Mouse (Mus musculus): Measurements from ENCODE around the gene Chid1. TPM values are rescaled to one million over a fixed set of nuclear protein-coding genes. Genes with fewer than 3 reads are reported as not detected.
"Not testable (repeated sequence)": the region's sequence is repeated elsewhere in the genome, so short reads cannot be mapped to it uniquely, and the experiment has no call there.

Gene Chid1
- total RNA-seq, 2 experiments from 2014 or later: 7.5 TPM

DNA sequence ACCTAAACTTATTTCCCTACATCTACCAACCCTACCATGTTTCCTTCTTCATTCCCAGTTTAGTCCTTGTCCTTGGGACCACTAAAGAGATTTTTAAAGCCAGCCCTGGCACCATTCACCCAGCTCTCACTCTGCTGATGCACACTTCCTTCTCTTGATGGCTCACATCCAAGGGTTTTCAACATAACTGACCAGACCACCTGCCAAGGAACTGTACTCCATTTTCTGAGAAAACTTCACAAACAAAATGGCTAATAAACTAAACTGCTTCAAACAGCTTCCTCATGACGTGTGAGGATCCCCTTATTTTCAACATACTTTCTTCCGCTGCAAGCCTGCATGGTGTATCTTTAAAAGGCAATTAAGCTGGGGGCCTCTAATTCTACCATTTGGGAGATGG is 86.0 kb downstream of the Chid1 start:
- no peak for ATAC-seq (replicated peaks; ENCODE audit: low FRiP score, poor library complexity, severe bottlenecking)

- ATAC-seq (replicated peaks; ENCODE audit: low FRiP score, poor library complexity, severe bottlenecking): no peak
Measured at GRCm38 (mm10) chr7:141451928-141452327, 87.7 kb downstream of the Chid1 start.

- peak; percentile 86 for ATAC-seq (replicated peaks; ENCODE audit: low FRiP score, poor library complexity, severe bottlenecking)
Measured at GRCm38 (mm10) chr7:141447110-141447991, 92.3 kb downstream of the Chid1 start, which contains the start of gene Rplp2. Gene Rplp2, plus strand, starts transcription at chr7:141447370.

GRCm38 (mm10) chr7:141446374-141446773 is 93.3 kb downstream of the Chid1 start:
- not testable (repeated sequence) for ATAC-seq (replicated peaks; ENCODE audit: low FRiP score, poor library complexity, severe bottlenecking)

- peak; percentile 57 for ATAC-seq (replicated peaks; ENCODE audit: low FRiP score, poor library complexity, severe bottlenecking)
Measured at GRCm38 (mm10) chr7:141443828-141444237, 95.8 kb downstream of the Chid1 start, which contains the start of gene Pidd1. Gene Pidd1, minus strand, starts transcription at chr7:141444025.

Other genes starting within 250 kb of the Chid1 start
- not detected in 2 replicates for gene Drd4, start 247.9 kb downstream of the Chid1 start, total RNA-seq (2015; ENCODE audit: low replicate concordance)
- gene Drd4, start 247.9 kb downstream of the Chid1 start, total RNA-seq (2017; ENCODE audit: low replicate concordance): not detected in 2 replicates
- gene Deaf1, start 212.2 kb downstream of the Chid1 start, total RNA-seq (2015; ENCODE audit: low replicate concordance): 9.4 and 18.3 TPM in 2 replicates
- gene Deaf1, start 212.2 kb downstream of the Chid1 start, total RNA-seq (2017; ENCODE audit: low replicate concordance): 14.1 and 16.0 TPM in 2 replicates
- 6.5 and 8.4 TPM in 2 replicates for gene Tmem80, start 212.1 kb downstream of the Chid1 start, total RNA-seq (2015; ENCODE audit: low replicate concordance)
- gene Tmem80, start 212.1 kb downstream of the Chid1 start, total RNA-seq (2017; ENCODE audit: low replicate concordance): 10.5 and 12.9 TPM in 2 replicates
- not detected in 2 replicates for gene Eps8l2, start 201.0 kb downstream of the Chid1 start, total RNA-seq (2015; ENCODE audit: low replicate concordance)
- not detected in 2 replicates for gene Eps8l2, start 201.0 kb downstream of the Chid1 start, total RNA-seq (2017; ENCODE audit: low replicate concordance)
- gene Taldo1, start 147.7 kb downstream of the Chid1 start, total RNA-seq (2015; ENCODE audit: low replicate concordance): 132 and 180 TPM in 2 replicates
- 443 and 565 TPM in 2 replicates for gene Taldo1, start 147.7 kb downstream of the Chid1 start, total RNA-seq (2017; ENCODE audit: low replicate concordance)
- 6.3 and 9.2 TPM in 2 replicates for gene Gatd1, start 125.7 kb downstream of the Chid1 start, total RNA-seq (2015; ENCODE audit: low replicate concordance)
- 4.9 and 6.0 TPM in 2 replicates for gene Gatd1, start 125.7 kb downstream of the Chid1 start, total RNA-seq (2017; ENCODE audit: low replicate concordance)
- gene Cend1, start 110.4 kb downstream of the Chid1 start, total RNA-seq (2015; ENCODE audit: low replicate concordance): not detected in 2 replicates
- not detected in 2 replicates for gene Cend1, start 110.4 kb downstream of the Chid1 start, total RNA-seq (2017; ENCODE audit: low replicate concordance)
- 8.2 and 11.7 TPM in 2 replicates for gene Slc25a22, start 102.0 kb downstream of the Chid1 start, total RNA-seq (2015; ENCODE audit: low replicate concordance)
- gene Slc25a22, start 102.0 kb downstream of the Chid1 start, total RNA-seq (2017; ENCODE audit: low replicate concordance): 3.2 and 10.0 TPM in 2 replicates
- gene Pidd1, start 95.8 kb downstream of the Chid1 start, total RNA-seq (2015; ENCODE audit: low replicate concordance): 12.7 and 17.9 TPM in 2 replicates
- gene Pidd1, start 95.8 kb downstream of the Chid1 start, total RNA-seq (2017; ENCODE audit: low replicate concordance): 7.3 and 9.8 TPM in 2 replicates
- 661 and 730 TPM in 2 replicates for gene Rplp2, start 92.5 kb downstream of the Chid1 start, total RNA-seq (2015; ENCODE audit: low replicate concordance)
- gene Rplp2, start 92.5 kb downstream of the Chid1 start, total RNA-seq (2017; ENCODE audit: low replicate concordance): 791 and 1,714 TPM in 2 replicates
- gene Pnpla2, start 84.7 kb downstream of the Chid1 start, total RNA-seq (2015; ENCODE audit: low replicate concordance): 10.0 and 11.3 TPM in 2 replicates
- gene Pnpla2, start 84.7 kb downstream of the Chid1 start, total RNA-seq (2017; ENCODE audit: low replicate concordance): 5.9 and 6.0 TPM in 2 replicates
- 0.77 TPM in 1 of 2 replicates, not detected in the other for gene Cracr2b, start 78.8 kb downstream of the Chid1 start, total RNA-seq (2015; ENCODE audit: low replicate concordance)
- 3.2 TPM in 1 of 2 replicates, not detected in the other for gene Cracr2b, start 78.8 kb downstream of the Chid1 start, total RNA-seq (2017; ENCODE audit: low replicate concordance)
- 5.2 TPM in 1 of 2 replicates, not detected in the other for gene Cd151, start 72.5 kb downstream of the Chid1 start, total RNA-seq (2015; ENCODE audit: low replicate concordance)
- 9.5 and 11.0 TPM in 2 replicates for gene Cd151, start 72.5 kb downstream of the Chid1 start, total RNA-seq (2017; ENCODE audit: low replicate concordance)
- 7.3 and 10.0 TPM in 2 replicates for gene Polr2l, start 64.7 kb downstream of the Chid1 start, total RNA-seq (2015; ENCODE audit: low replicate concordance)
- gene Polr2l, start 64.7 kb downstream of the Chid1 start, total RNA-seq (2017; ENCODE audit: low replicate concordance): 5.4 and 9.5 TPM in 2 replicates
- 0.58 and 1.7 TPM in 2 replicates for gene Tspan4, start 64.6 kb downstream of the Chid1 start, total RNA-seq (2015; ENCODE audit: low replicate concordance)
- gene Tspan4, start 64.6 kb downstream of the Chid1 start, total RNA-seq (2017; ENCODE audit: low replicate concordance): 2.2 and 7.7 TPM in 2 replicates
- gene Ap2a2, start 22.3 kb upstream of the Chid1 start, total RNA-seq (2015; ENCODE audit: low replicate concordance): 39.9 and 43.4 TPM in 2 replicates
- gene Ap2a2, start 22.3 kb upstream of the Chid1 start, total RNA-seq (2017; ENCODE audit: low replicate concordance): 59.3 and 64.1 TPM in 2 replicates
- under 0.01 TPM in 1 of 2 replicates, not detected in the other for gene Muc6, start 115.5 kb upstream of the Chid1 start, total RNA-seq (2015; ENCODE audit: low replicate concordance)
- 0.28 TPM in 1 of 2 replicates, not detected in the other for gene Muc6, start 115.5 kb upstream of the Chid1 start, total RNA-seq (2017; ENCODE audit: low replicate concordance)
- gene Muc2, start 150.5 kb upstream of the Chid1 start, total RNA-seq (2015; ENCODE audit: low replicate concordance): 1.3 TPM in 1 of 2 replicates, not detected in the other
- 0.26 and 0.28 TPM in 2 replicates for gene Muc2, start 150.5 kb upstream of the Chid1 start, total RNA-seq (2017; ENCODE audit: low replicate concordance)
- gene Muc5ac, start 249.1 kb upstream of the Chid1 start, total RNA-seq (2015; ENCODE audit: low replicate concordance): not detected in 2 replicates
- gene Muc5ac, start 249.1 kb upstream of the Chid1 start, total RNA-seq (2017; ENCODE audit: low replicate concordance): 0.09 TPM in 1 of 2 replicates, not detected in the other

Data from erythroblast, adult 5-6 weeks (primary cell).